Mouse (Mus musculus) kidney, adult 8-10 months (tissue): Measurements from ENCODE around the gene Gm21885.

Experiments used
- DNase-seq, 2 experiments: peaks; one replicate each; pipeline ENCODE4 v3.0.0; 2022

The Gm21885 gene

GRCm38 (mm10) chr11:94269906-94270305, 11.8 kb upstream of the Gm21885 start:
- DNase-seq, result no peak

- DNase-seq, result no peak
Measured at GRCm38 (mm10) chr11:94271015-94271414, 10.7 kb upstream of the Gm21885 start.

GRCm38 (mm10) chr11:94272960-94273927, 8.4 kb upstream of the Gm21885 start:
- no peak for DNase-seq

GRCm38 (mm10) chr11:94274206-94274867, 7.3 kb upstream of the Gm21885 start:
- no peak for DNase-seq

GRCm38 (mm10) chr11:94275226-94275625, 6.4 kb upstream of the Gm21885 start:
- DNase-seq, result no peak

- no peak for DNase-seq
Measured at GRCm38 (mm10) chr11:94275686-94276085, 6.0 kb upstream of the Gm21885 start.

- DNase-seq, result peak; percentile 89 to 92
Measured at GRCm38 (mm10) chr11:94276869-94277337, 4.8 kb upstream of the Gm21885 start.

- no peak for DNase-seq
Measured at GRCm38 (mm10) chr11:94282291-94282690, 618 bp downstream of the Gm21885 start.

- DNase-seq, result no peak
Measured at GRCm38 (mm10) chr11:94283536-94284099, 1.9 kb downstream of the Gm21885 start.

- no peak for DNase-seq
Measured at GRCm38 (mm10) chr11:94285886-94286574, 4.4 kb downstream of the Gm21885 start.

- DNase-seq, result no peak
Measured at GRCm38 (mm10) chr11:94287105-94287504, 5.4 kb downstream of the Gm21885 start.

GRCm38 (mm10) chr11:94290062-94290740, 8.5 kb downstream of the Gm21885 start:
- DNase-seq, result no peak

- DNase-seq, result no peak
Measured at GRCm38 (mm10) chr11:94294996-94295845, 13.5 kb downstream of the Gm21885 start.

GRCm38 (mm10) chr11:94312733-94313132, 31.1 kb downstream of the Gm21885 start:
- DNase-seq, result no peak

GRCm38 (mm10) chr11:94314098-94314652, 32.5 kb downstream of the Gm21885 start:
- DNase-seq, result no peak

- DNase-seq, result no peak
Measured at GRCm38 (mm10) chr11:94315308-94315707, 33.6 kb downstream of the Gm21885 start.

- DNase-seq, result no peak
Measured at GRCm38 (mm10) chr11:94316528-94316927, 34.9 kb downstream of the Gm21885 start.

GRCm38 (mm10) chr11:94317014-94317413, 35.3 kb downstream of the Gm21885 start:
- DNase-seq, result no peak

GRCm38 (mm10) chr11:94317515-94317914, 35.8 kb downstream of the Gm21885 start:
- no peak for DNase-seq

GRCm38 (mm10) chr11:94318056-94318455, 36.4 kb downstream of the Gm21885 start:
- no peak for DNase-seq
